8 mouse cellular contexts compared by ENCODE assay signal in genomic region chr12:4107383-4107782, GRCm38 (mm10). TPM values are rescaled to one million over a fixed set of nuclear protein-coding genes. Genes with fewer than 3 reads are reported as not detected.
A peak's percentile ranks its signal among the peaks of the same experiment; 100 is the strongest.
DNase-seq lines count a peak whose midpoint lies in the region; ATAC-seq and TF ChIP-seq lines count a peak whose summit lies in the region.

No protein-coding gene starts in this region.

- no peak overlapping the region for H3K27ac ChIP-seq in heart, embryonic 12.5 days (ENCODE audit: poor library complexity, severe bottlenecking)
- H3K27ac ChIP-seq in intestine, embryonic 15.5 days, result no peak overlapping the region
- no peak overlapping the region for H3K27ac ChIP-seq in midbrain, embryonic 15.5 days
- H3K27ac ChIP-seq in spleen, adult 2 months (ENCODE audit: insufficient read depth, low read length), result no peak overlapping the region

- H3K9ac ChIP-seq in heart, embryonic 12.5 days, result no peak overlapping the region
- H3K9ac ChIP-seq in intestine, embryonic 15.5 days, result no peak overlapping the region
- no peak overlapping the region for H3K9ac ChIP-seq in midbrain, embryonic 15.5 days

- H3K4me3 ChIP-seq in heart, embryonic 12.5 days, result no peak overlapping the region
- no peak overlapping the region for H3K4me3 ChIP-seq in intestine, embryonic 15.5 days (replicated peaks)
- H3K4me3 ChIP-seq in midbrain, embryonic 15.5 days, result no peak overlapping the region
- H3K4me3 ChIP-seq in spleen, adult 2 months (ENCODE audit: extremely low read depth, insufficient read depth, insufficient read length), result no peak overlapping the region

- DNase-seq in heart, adult 18-20 months, result peak; percentile 69 to 85
- peak; percentile 79 for DNase-seq in cerebellum, adult 8-10 months
- DNase-seq in left cerebral cortex, postnatal 10 days (ENCODE audit: extremely low spot score in 1 of 2, low spot score in 2 of 2), result peak; percentile 62 to 82
- DNase-seq in spleen, adult 2 months (ENCODE audit: low read depth in 1 of 2, low spot score in 2 of 2), result peak; percentile 7 to 52

- no peak for TF ChIP-seq POLR2A in spleen, adult 2 months (IDR thresholded peaks at IDR 0.05; ENCODE audit: low read depth, low read length)

- TF ChIP-seq CTCF in spleen, adult 2 months (IDR thresholded peaks at IDR 0.05; ENCODE audit: extremely low read depth, insufficient read depth, insufficient read length, insufficient replicate concordance), result peak; percentile 60; the same call in 1 of the 2 replicates

- no peaks in the 10 kb centered on the region for H3K4me1 ChIP-seq in heart, embryonic 12.5 days (replicated peaks)
- no peaks in the 10 kb centered on the region for H3K4me1 ChIP-seq in intestine, embryonic 15.5 days (replicated peaks)
- H3K4me1 ChIP-seq in midbrain, embryonic 15.5 days, result no peaks in the 10 kb centered on the region
- H3K4me1 ChIP-seq in spleen, adult 2 months (ENCODE audit: control insufficient read depth, insufficient read depth, insufficient read length), result no peaks in the 10 kb centered on the region

- 73% methylated on average over 4 of the region's 4 CpGs for WGBS in heart, embryonic 12.5 days
- WGBS in intestine, embryonic 15.5 days, result 76% methylated on average over 4 of the region's 4 CpGs
- 71% methylated on average over 4 of the region's 4 CpGs for WGBS in midbrain, embryonic 15.5 days
- 83% methylated on average over 4 of the region's 4 CpGs for WGBS in spleen, adult 2 months

- ATAC-seq in heart, embryonic 12.5 days (ENCODE audit: insufficient number of reproducible peaks, low FRiP score), result no peak; the same call in 1 of the 2 replicates
- peak; percentile 90 for ATAC-seq in frontal cortex, adult (ENCODE audit: low TSS enrichment)
- peak; percentile 61; the same call in 1 of the 2 replicates for ATAC-seq in intestine, embryonic 15.5 days
- ATAC-seq in midbrain, embryonic 15.5 days (replicated peaks), result peak; percentile 72

- no peaks in the 10 kb centered on the region for H3K9me3 ChIP-seq in heart, embryonic 12.5 days (replicated peaks)
- H3K9me3 ChIP-seq in intestine, embryonic 15.5 days, result no peaks in the 10 kb centered on the region
- H3K9me3 ChIP-seq in midbrain, embryonic 15.5 days, result no peaks in the 10 kb centered on the region

- H3K36me3 ChIP-seq in heart, embryonic 12.5 days, result peaks cover 60% of the 10 kb centered on the region
- H3K36me3 ChIP-seq in intestine, embryonic 15.5 days, result no peaks in the 10 kb centered on the region
- peaks cover 10% of the 10 kb centered on the region; the same call in 1 of the 2 replicates for H3K36me3 ChIP-seq in midbrain, embryonic 15.5 days (replicated peaks)
- H3K36me3 ChIP-seq in spleen, adult 2 months (ENCODE audit: control insufficient read depth, insufficient read depth, low read length), result peaks cover 13% of the 10 kb centered on the region

- intact Hi-C loops in left cerebral cortex, postnatal 10 days (cut with DNase I), result loop anchor here (5.0 to 10.0 kb wide), 2 partner anchors 100 to 437 kb away; no protein-coding TSS in a partner anchor

- H3K27me3 ChIP-seq in heart, embryonic 12.5 days (replicated peaks), result no peaks in the 10 kb centered on the region
- no peaks in the 10 kb centered on the region for H3K27me3 ChIP-seq in intestine, embryonic 15.5 days (replicated peaks)
- H3K27me3 ChIP-seq in midbrain, embryonic 15.5 days (replicated peaks), result no peaks in the 10 kb centered on the region
- no peaks in the 10 kb centered on the region for H3K27me3 ChIP-seq in spleen, adult 2 months (ENCODE audit: control insufficient read depth, insufficient read depth, low read length)

- no peak overlapping the region for H3K4me2 ChIP-seq in heart, embryonic 12.5 days
- H3K4me2 ChIP-seq in intestine, embryonic 15.5 days (replicated peaks), result no peak overlapping the region
- no peak overlapping the region for H3K4me2 ChIP-seq in midbrain, embryonic 15.5 days

RNA-seq across cellular contexts. Expression of gene Dnajc27, which starts 25.0 kb away (rescaled TPM):
- total RNA-seq in heart, adult 18-20 months (2021), result 10 to 100 TPM in 1 of 2 experiments, 1 to 10 TPM in 1; 8.7 to 10.0 TPM
- 10.1 and 10.6 TPM in 2 replicates for polyA plus RNA-seq in heart, embryonic 12.5 days (2016; fragmentation: Nextera tagmentation; extraction: Ambion mirVana)
- polyA plus RNA-seq in intestine, embryonic 15.5 days (2015; fragmentation: Nextera tagmentation; extraction: Ambion mirVana), result 4.3 and 5.4 TPM in 2 replicates
- total RNA-seq in left cerebral cortex, postnatal 10 days (2021), result 10 to 100 TPM; 63.3 to 63.5 TPM
- polyA plus RNA-seq in midbrain, embryonic 15.5 days (2015; fragmentation: Nextera tagmentation; extraction: Ambion mirVana), result 20.5 and 22.4 TPM in 2 replicates
- polyA plus RNA-seq in spleen, adult 2 months (2012; rRNA removed), result 5.4 and 6.1 TPM in 2 replicates

RNA-seq across cellular contexts. Expression of gene Adcy3, which starts 25.5 kb away (rescaled TPM):
- 1 to 10 TPM; 3.4 to 5.2 TPM for total RNA-seq in heart, adult 18-20 months (2021)
- polyA plus RNA-seq in heart, embryonic 12.5 days (2016; fragmentation: Nextera tagmentation; extraction: Ambion mirVana), result 7.4 and 7.8 TPM in 2 replicates
- polyA plus RNA-seq in intestine, embryonic 15.5 days (2015; fragmentation: Nextera tagmentation; extraction: Ambion mirVana), result 7.1 TPM in 2 replicates
- 10 to 100 TPM; 53.9 to 55.1 TPM for total RNA-seq in left cerebral cortex, postnatal 10 days (2021)
- polyA plus RNA-seq in midbrain, embryonic 15.5 days (2015; fragmentation: Nextera tagmentation; extraction: Ambion mirVana), result 13.5 and 14.7 TPM in 2 replicates
- 9.0 and 9.6 TPM in 2 replicates for polyA plus RNA-seq in spleen, adult 2 months (2012; rRNA removed)
